16 mouse cellular contexts compared by ENCODE assay signal in the genomic region with DNA sequence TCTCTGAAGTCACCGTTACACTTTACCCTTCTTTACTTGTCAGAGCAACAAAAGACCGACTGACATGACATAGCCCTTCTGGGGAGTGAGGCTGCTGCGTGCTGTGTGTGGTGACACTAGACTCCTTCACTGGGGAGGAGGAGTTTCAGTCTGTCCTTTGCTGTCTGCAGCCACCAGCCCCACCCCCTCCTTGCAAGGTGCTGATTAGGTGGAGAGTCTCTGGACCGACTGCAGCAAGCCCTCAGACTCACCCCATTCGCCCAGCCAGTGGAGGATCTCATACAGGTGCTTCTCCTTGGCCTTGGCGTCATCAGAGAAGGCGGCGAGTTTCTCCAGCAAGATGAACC. TPM values are rescaled to one million over a fixed set of nuclear protein-coding genes. Genes with fewer than 3 reads are reported as not detected.
DNase-seq lines count a peak whose midpoint lies in the region; ATAC-seq and TF ChIP-seq lines count a peak whose summit lies in the region.
"Had no signal": no experiment of that assay in that cellular context is flagged by ENCODE, and none has a peak within 500 bp of the region (broad histone marks: within the 10 kb centered on the region; RNA-seq: fewer than 3 reads in every experiment).

No protein-coding gene starts in this region.

- H3K27ac ChIP-seq in heart, embryonic 11.5 days (ENCODE audit: low read depth, low read length) = no peak overlapping the region
- H3K27ac ChIP-seq in liver, embryonic 11.5 days (ENCODE audit: low read depth, low read length) = no peak overlapping the region
- H3K27ac ChIP-seq in cerebellum, adult 2 months (ENCODE audit: insufficient read depth, low read length) = no peak overlapping the region
- H3K27ac ChIP-seq in forebrain, embryonic 10.5 days = no peak overlapping the region
- H3K27ac ChIP-seq: forebrain, embryonic 12.5 days; limb, embryonic 12.5 days had no signal

- no peak overlapping the region for H3K9ac ChIP-seq in heart, embryonic 11.5 days (ENCODE audit: low read depth, low read length)
- H3K9ac ChIP-seq in liver, embryonic 11.5 days (ENCODE audit: low read depth, low read length) = no peak overlapping the region
- H3K9ac ChIP-seq: forebrain, embryonic 12.5 days; limb, embryonic 12.5 days had no signal

- no peak for DNase-seq in heart, adult 9 months (ENCODE audit: low spot score in 2 of 2)
- DNase-seq in liver, embryonic 11.5 days (ENCODE audit: low spot score) = peak; percentile 45
- no peak for DNase-seq in cerebellum, adult 2 months
- no peak for DNase-seq in forebrain, embryonic 10.5 days (ENCODE audit: extremely low spot score, low spot score)
- DNase-seq: adrenal gland, postnatal 25 days; cerebellum, adult 9-10 months; gastrocnemius, postnatal 10 days; layer of hippocampus, adult 9-11 months; right cerebral cortex, postnatal 4 days; thymus, adult 18-20 months had no signal

- WGBS in heart, embryonic 11.5 days (ENCODE audit: insufficient replicate concordance) = 27% methylated on average over 8 of the region's 8 CpGs
- WGBS in liver, embryonic 11.5 days = 44% methylated on average over 8 of the region's 8 CpGs
- 60% methylated on average over 8 of the region's 8 CpGs for WGBS in cerebellum, adult 2 months
- 58% methylated on average over 8 of the region's 8 CpGs for WGBS in forebrain, embryonic 10.5 days

- H3K4me2 ChIP-seq in heart, embryonic 11.5 days = no peak overlapping the region; the same call in 1 of the 2 replicates
- H3K4me2 ChIP-seq in liver, embryonic 11.5 days = peak overlapping the region; percentile 48; the same call in 1 of the 2 replicates
- H3K4me2 ChIP-seq: forebrain, embryonic 12.5 days; limb, embryonic 12.5 days had no signal

- no peaks in the 10 kb centered on the region for H3K36me3 ChIP-seq in heart, embryonic 11.5 days (ENCODE audit: control insufficient read depth, insufficient read depth, low read length)
- H3K36me3 ChIP-seq in megakaryocyte, embryonic 14.5 days (replicated peaks; ENCODE audit: low read length) = no peaks in the 10 kb centered on the region
- no peaks in the 10 kb centered on the region for H3K36me3 ChIP-seq in liver, embryonic 11.5 days (ENCODE audit: control insufficient read depth, insufficient read depth, low read length)
- no peaks in the 10 kb centered on the region for H3K36me3 ChIP-seq in forebrain, embryonic 10.5 days (replicated peaks)
- H3K36me3 ChIP-seq: forebrain, embryonic 12.5 days; limb, embryonic 12.5 days had no signal

- no peak overlapping the region for H3K4me3 ChIP-seq in heart, embryonic 11.5 days (ENCODE audit: low read depth, low read length)
- H3K4me3 ChIP-seq in megakaryocyte, embryonic 14.5 days (replicated peaks) = peak overlapping the region; percentile 46
- no peak overlapping the region for H3K4me3 ChIP-seq in liver, embryonic 11.5 days (ENCODE audit: low read depth, low read length)
- no peak overlapping the region for H3K4me3 ChIP-seq in cerebellum, adult 2 months (replicated peaks; ENCODE audit: insufficient read depth, low read depth, low read length)
- no peak overlapping the region for H3K4me3 ChIP-seq in forebrain, embryonic 10.5 days
- H3K4me3 ChIP-seq: forebrain, embryonic 12.5 days; limb, embryonic 12.5 days had no signal

- ATAC-seq in heart, embryonic 11.5 days (replicated peaks; ENCODE audit: insufficient number of reproducible peaks, low FRiP score, low TSS enrichment) = 0 out of 2 replicates have a peak, but pooled peaks have one; percentile 35
- ATAC-seq in megakaryocyte, adult 5-6 weeks (ENCODE audit: poor library complexity, severe bottlenecking) = no peak
- peak; percentile 82 for ATAC-seq in liver, embryonic 11.5 days (replicated peaks; ENCODE audit: low FRiP score)
- ATAC-seq in megakaryocyte-erythroid progenitor cell, adult 5-6 weeks (replicated peaks; ENCODE audit: low FRiP score, low TSS enrichment, poor library complexity, severe bottlenecking) = peak; percentile 81

- H3K4me1 ChIP-seq in heart, embryonic 11.5 days (ENCODE audit: control insufficient read depth, insufficient read depth, low read length) = peaks cover 5% of the 10 kb centered on the region; the same call in 1 of the 2 replicates
- H3K4me1 ChIP-seq in megakaryocyte, embryonic 14.5 days = peaks cover 19% of the 10 kb centered on the region
- H3K4me1 ChIP-seq in liver, embryonic 11.5 days (replicated peaks; ENCODE audit: control insufficient read depth, insufficient read depth, low read length) = peaks cover 18% of the 10 kb centered on the region
- no peaks in the 10 kb centered on the region for H3K4me1 ChIP-seq in cerebellum, adult 2 months (ENCODE audit: control insufficient read depth, insufficient read depth, low read length)
- peaks cover 11% of the 10 kb centered on the region for H3K4me1 ChIP-seq in forebrain, embryonic 10.5 days
- H3K4me1 ChIP-seq: forebrain, embryonic 12.5 days had no signal

- TF ChIP-seq POLR2A in cerebellum, adult 2 months (IDR thresholded peaks at IDR 0.05; ENCODE audit: borderline replicate concordance, insufficient read depth, low read length) = no peak

- no peak for TF ChIP-seq CTCF in cerebellum, adult 2 months (IDR thresholded peaks at IDR 0.05; ENCODE audit: borderline replicate concordance, insufficient read depth, low read depth, low read length)

- H3K27me3 ChIP-seq in heart, embryonic 11.5 days (ENCODE audit: control insufficient read depth, insufficient read depth, low read length) = no peaks in the 10 kb centered on the region; the same call in 1 of the 2 replicates
- H3K27me3 ChIP-seq in megakaryocyte, embryonic 14.5 days (replicated peaks) = peaks cover 46% of the 10 kb centered on the region
- no peaks in the 10 kb centered on the region for H3K27me3 ChIP-seq in liver, embryonic 11.5 days (replicated peaks; ENCODE audit: control insufficient read depth, insufficient read depth, low read length)
- no peaks in the 10 kb centered on the region for H3K27me3 ChIP-seq in cerebellum, adult 2 months (ENCODE audit: control insufficient read depth, insufficient read depth, low read length)
- no peaks in the 10 kb centered on the region; the same call in 1 of the 2 replicates for H3K27me3 ChIP-seq in forebrain, embryonic 10.5 days (ENCODE audit: poor library complexity, severe bottlenecking)
- H3K27me3 ChIP-seq: forebrain, embryonic 12.5 days; limb, embryonic 12.5 days had no signal

- H3K9me3 ChIP-seq in heart, embryonic 11.5 days (replicated peaks; ENCODE audit: control insufficient read depth, low read length) = no peaks in the 10 kb centered on the region
- peaks cover 6% of the 10 kb centered on the region; the same call in 1 of the 2 replicates for H3K9me3 ChIP-seq in megakaryocyte, embryonic 14.5 days
- no peaks in the 10 kb centered on the region for H3K9me3 ChIP-seq in liver, embryonic 11.5 days (ENCODE audit: control insufficient read depth, low read length)
- no peaks in the 10 kb centered on the region for H3K9me3 ChIP-seq in forebrain, embryonic 10.5 days
- H3K9me3 ChIP-seq: forebrain, embryonic 12.5 days; limb, embryonic 12.5 days had no signal

RNA-seq across cellular contexts. Expression of gene Prpf40b, which starts 9.7 kb away (rescaled TPM):
- 34.6 and 37.4 TPM in 2 replicates for polyA plus RNA-seq in heart, embryonic 11.5 days (2014; fragmentation: Nextera tagmentation; extraction: Ambion mirVana)
- 14.7 and 16.8 TPM in 2 replicates for polyA plus RNA-seq in megakaryocyte, embryonic 14.5 days (2012; ENCODE audit: insufficient read depth, low replicate concordance)
- total RNA-seq in megakaryocyte, adult 5-6 weeks (2015) = 0.27 and 0.89 TPM in 2 replicates
- total RNA-seq in megakaryocyte, adult 5-6 weeks (2017) = 0.12 and 1.1 TPM in 2 replicates
- 27.7 and 30.5 TPM in 2 replicates for polyA plus RNA-seq in liver, embryonic 11.5 days (2014; fragmentation: Nextera tagmentation; extraction: Ambion mirVana)
- total RNA-seq in megakaryocyte-erythroid progenitor cell, adult 5-6 weeks (2014; fragmentation: Nextera tagmentation) = 26.2 and 41.2 TPM in 2 replicates
- 1.4 and 3.5 TPM in 2 replicates for total RNA-seq in megakaryocyte-erythroid progenitor cell, adult 5-6 weeks (2017)
- 141 and 152 TPM in 2 replicates for polyA plus RNA-seq in cerebellum, adult 2 months (2012; rRNA removed)
- 60.7 and 62.2 TPM in 2 replicates for polyA plus RNA-seq in forebrain, embryonic 10.5 days (2016; fragmentation: Nextera tagmentation; extraction: Ambion mirVana)

RNA-seq across cellular contexts. Expression of gene Fam186b, which starts 10.5 kb away (rescaled TPM):
- polyA plus RNA-seq in heart, embryonic 11.5 days (2014; fragmentation: Nextera tagmentation; extraction: Ambion mirVana) = 0.17 and 0.66 TPM in 2 replicates
- polyA plus RNA-seq in megakaryocyte, embryonic 14.5 days (2012; ENCODE audit: insufficient read depth, low replicate concordance) = not detected in 2 replicates
- total RNA-seq in megakaryocyte, adult 5-6 weeks (2015) = not detected in 2 replicates
- not detected in 2 replicates for total RNA-seq in megakaryocyte, adult 5-6 weeks (2017)
- 0.08 and 0.09 TPM in 2 replicates for polyA plus RNA-seq in liver, embryonic 11.5 days (2014; fragmentation: Nextera tagmentation; extraction: Ambion mirVana)
- total RNA-seq in megakaryocyte-erythroid progenitor cell, adult 5-6 weeks (2014; fragmentation: Nextera tagmentation) = not detected in 2 replicates
- not detected in 2 replicates for total RNA-seq in megakaryocyte-erythroid progenitor cell, adult 5-6 weeks (2017)
- 1.1 and 1.9 TPM in 2 replicates for polyA plus RNA-seq in cerebellum, adult 2 months (2012; rRNA removed)
- 0.11 and 0.17 TPM in 2 replicates for polyA plus RNA-seq in forebrain, embryonic 10.5 days (2016; fragmentation: Nextera tagmentation; extraction: Ambion mirVana)
- total RNA-seq: gastrocnemius, postnatal 10 days had no signal
- polyA plus RNA-seq: limb, embryonic 12.5 days had no signal

RNA-seq across cellular contexts. Expression of gene Mcrs1, which starts 33.4 kb away (rescaled TPM):
- 154 and 162 TPM in 2 replicates for polyA plus RNA-seq in heart, embryonic 11.5 days (2014; fragmentation: Nextera tagmentation; extraction: Ambion mirVana)
- 24.2 and 57.0 TPM in 2 replicates for polyA plus RNA-seq in megakaryocyte, embryonic 14.5 days (2012; ENCODE audit: insufficient read depth, low replicate concordance)
- 30.6 and 38.3 TPM in 2 replicates for total RNA-seq in megakaryocyte, adult 5-6 weeks (2015)
- 29.4 and 30.4 TPM in 2 replicates for total RNA-seq in megakaryocyte, adult 5-6 weeks (2017)
- polyA plus RNA-seq in liver, embryonic 11.5 days (2014; fragmentation: Nextera tagmentation; extraction: Ambion mirVana) = 113 and 123 TPM in 2 replicates
- total RNA-seq in megakaryocyte-erythroid progenitor cell, adult 5-6 weeks (2014; fragmentation: Nextera tagmentation) = 59.7 and 60.4 TPM in 2 replicates
- 23.4 and 35.3 TPM in 2 replicates for total RNA-seq in megakaryocyte-erythroid progenitor cell, adult 5-6 weeks (2017)
- polyA plus RNA-seq in cerebellum, adult 2 months (2012; rRNA removed) = 84.9 and 94.4 TPM in 2 replicates
- 192 and 203 TPM in 2 replicates for polyA plus RNA-seq in forebrain, embryonic 10.5 days (2016; fragmentation: Nextera tagmentation; extraction: Ambion mirVana)
